Mouse (Mus musculus) testis, adult 2 months (tissue): ENCODE results near the gene Pim1.

Experiments used
- CTCF ChIP-seq: fragments of 200-500 bp; IDR thresholded peaks from 2 replicates; pipeline ENCODE4 v1.5.1; 2012; ENCODE audit warnings: low read depth, mild to moderate bottlenecking, inconsistent platforms, low read length, moderate library complexity; ENCODE audit not compliant: control insufficient read depth, insufficient read depth, insufficient replicate concordance
- POLR2A ChIP-seq: fragments of 200-500 bp; IDR thresholded peaks from 2 replicates; pipeline ENCODE4 v1.6.1; 2012; ENCODE audit warnings: low read depth, mild to moderate bottlenecking, inconsistent platforms, low read length, moderate library complexity; ENCODE audit not compliant: control insufficient read depth

- TF ChIP-seq CTCF (no peak), POLR2A (no peak)
Observed at GRCm38 (mm10) chr17:29465405-29466010, 25.0 kb upstream of the Pim1 start.
